Mouse (Mus musculus) CH12.LX (cell line): ENCODE results near the gene Taf1c. TPM values are rescaled to one million over a fixed set of nuclear protein-coding genes. Genes with fewer than 3 reads are reported as not detected.

ENCODE experiments used
- DNase-seq: peaks from one replicate; pipeline ENCODE4 v3.0.0-alpha.2; 2013; ENCODE audit errors: extremely low read depth
- H3K27ac ChIP-seq: 2 replicates; pipeline ENCODE4 v1.5.1; 2012; ENCODE audit warnings: low read depth, mild to moderate bottlenecking, control low read depth, moderate library complexity; ENCODE audit not compliant: insufficient read depth
- H3K27me3 ChIP-seq: replicated peaks from 2 replicates; pipeline ENCODE3; 2012; ENCODE audit warnings: inconsistent platforms
- H3K36me3 ChIP-seq, 2 experiments: replicated peaks in 1 of 2; 2 replicates each; pipeline versions ENCODE3 to v1.6.1; 2012; ENCODE audit warnings: inconsistent platforms in 1 of 2, low read length in 1 of 2, mild to moderate bottlenecking in 1 of 2, mixed read lengths in 1 of 2, moderate library complexity in 1 of 2; ENCODE audit not compliant: control insufficient read depth in 1 of 2, insufficient read depth in 1 of 2
- H3K4me1 ChIP-seq, 2 experiments: 2 replicates each; pipeline ENCODE4 v1.6.1; 2012; ENCODE audit warnings: inconsistent platforms in 1 of 2, moderate library complexity in 1 of 2; ENCODE audit not compliant: insufficient read depth in 2 of 2, control insufficient read depth in 1 of 2
- H3K4me2 ChIP-seq: 2 replicates; pipeline ENCODE4 v1.6.1; 2012; ENCODE audit warnings: low read depth, mild to moderate bottlenecking, control low read depth; ENCODE audit not compliant: poor library complexity, insufficient read depth, severe bottlenecking
- H3K4me3 ChIP-seq, 3 experiments: fragments of 150-350 bp in 1 of 3; sonication (generic) in 1 of 3; replicated peaks in 1 of 3; 2 replicates each; pipeline versions ENCODE3 to v1.5.1; 2011 to 2012; ENCODE audit warnings: low read depth in 2 of 3, low read length in 2 of 3, mild to moderate bottlenecking in 2 of 3, moderate library complexity in 2 of 3, control low read depth in 1 of 3, improper control_type of control experiment in 1 of 3, inconsistent platforms in 1 of 3, mixed read lengths in 1 of 3; ENCODE audit not compliant: poor library complexity in 1 of 3
- H3K79me2 ChIP-seq: replicated peaks from 2 replicates; pipeline ENCODE4 v1.6.1; 2012; ENCODE audit warnings: mild to moderate bottlenecking, moderate library complexity; ENCODE audit not compliant: control insufficient read depth, poor library complexity, insufficient read depth, severe bottlenecking; ENCODE audit errors: extremely low read depth
- H3K9ac ChIP-seq: 2 replicates; pipeline ENCODE4 v1.6.1; 2012; ENCODE audit warnings: low read depth, mild to moderate bottlenecking, control low read depth, moderate library complexity; ENCODE audit not compliant: insufficient read depth
- H3K9me3 ChIP-seq: replicated peaks from 2 replicates; pipeline ENCODE3; 2012; ENCODE audit warnings: low read length, inconsistent platforms, mixed read lengths
- ETS1 ChIP-seq: conservative IDR thresholded peaks from 2 replicates; pipeline ENCODE4 v1.6.1; 2012; ENCODE audit warnings: low read depth, mild to moderate bottlenecking, inconsistent platforms, low read length, improper control_type of control experiment, moderate library complexity
- HCFC1 ChIP-seq: IDR thresholded peaks from 2 replicates; pipeline ENCODE4 v1.6.1; 2012; ENCODE audit warnings: low read depth, mild to moderate bottlenecking, inconsistent platforms, low read length, improper control_type of control experiment
- IRF4 ChIP-seq: IDR thresholded peaks from 2 replicates; pipeline ENCODE4 v1.6.1; 2014; ENCODE audit warnings: low read depth, mild to moderate bottlenecking, inconsistent platforms, low read length, improper control_type of control experiment
- JUN ChIP-seq: IDR thresholded peaks from 2 replicates; pipeline ENCODE4 v1.6.1; 2011; ENCODE audit warnings: low read depth, mild to moderate bottlenecking, low read length, improper control_type of control experiment, moderate library complexity; ENCODE audit not compliant: insufficient read depth
- JUND ChIP-seq: conservative IDR thresholded peaks from 2 replicates; pipeline ENCODE4 v1.6.1; 2011; ENCODE audit warnings: low read depth, low read length, improper control_type of control experiment
- MAX ChIP-seq: IDR thresholded peaks from 2 replicates; pipeline ENCODE4 v1.6.1; 2011; ENCODE audit warnings: low read length, improper control_type of control experiment
- MAZ ChIP-seq: IDR thresholded peaks from 2 replicates; pipeline ENCODE4 v1.6.1; 2012; ENCODE audit warnings: low read depth, mild to moderate bottlenecking, inconsistent platforms, low read length, improper control_type of control experiment, moderate library complexity
- NELFE ChIP-seq: IDR thresholded peaks from 2 replicates; pipeline ENCODE4 v1.6.1; 2011; ENCODE audit warnings: low read depth, low read length, improper control_type of control experiment
- NRF1 ChIP-seq: IDR thresholded peaks from 2 replicates; pipeline ENCODE4 v1.6.1; 2014; ENCODE audit warnings: low read depth, mild to moderate bottlenecking, inconsistent platforms, low read length, improper control_type of control experiment, moderate library complexity
- POLR2A ChIP-seq: IDR thresholded peaks from 2 replicates; pipeline ENCODE4 v1.6.1; 2011; ENCODE audit warnings: low read depth, mild to moderate bottlenecking, improper control_type of control experiment, low read length
- SMC3 ChIP-seq: IDR thresholded peaks from 2 replicates; pipeline ENCODE4 v1.6.1; 2011; ENCODE audit warnings: low read depth, low read length, improper control_type of control experiment
- TCF12 ChIP-seq: IDR thresholded peaks from 2 replicates; pipeline ENCODE4 v1.6.1; 2014; ENCODE audit warnings: low read depth, mild to moderate bottlenecking, inconsistent platforms, low read length, improper control_type of control experiment
- UBTF ChIP-seq: IDR thresholded peaks from 2 replicates; pipeline ENCODE4 v1.6.1; 2012; ENCODE audit warnings: low read depth, mild to moderate bottlenecking, inconsistent platforms, low read length, improper control_type of control experiment, moderate library complexity
- ZNF384 ChIP-seq: IDR thresholded peaks from 2 replicates; pipeline ENCODE4 v1.6.1; 2012; ENCODE audit warnings: low read depth, low read length, improper control_type of control experiment, inconsistent platforms
- dilution Hi-C: fragments of 300-500 bp; cut with MboI; formaldehyde crosslinking; loops from 2 replicates; pipeline ENCODE4 v1.14.3; 2020; ENCODE audit warnings: low sequenced_read_pairs; ENCODE audit not compliant: extremely low pct_unique_long_range_greater_than_20kb, extremely low pct_ligation_motif_present
- in situ Hi-C: fragments of 300-500 bp; cut with MboI; formaldehyde crosslinking; loops from 3 replicates; pipeline ENCODE4 v1.14.3; 2019; ENCODE audit warnings: low sequenced_read_pairs, low pct_ligation_motif_present, low pct_unique_long_range_greater_than_20kb, mixed read lengths
- polyA plus RNA-seq: library from polyadenylated mRNA; unstranded; fragments of >175 nt; gene quantifications from 2 replicates; pipeline ENCODE4 v1.2.1, GENCODE M21; 2012; ENCODE audit warnings: low read depth; ENCODE audit not compliant: insufficient read length
- total RNA-seq, 2 experiments: library from RNA; depleted of rRNA; stranded (reverse); fragments of 300-350 nt in 1 of 2; fragments of >200 nt in 1 of 2; gene quantifications; 2 replicates each; pipeline ENCODE4 v1.2.3; 2012 to 2014

Taf1c gene
- total and polyA plus RNA-seq, 3 experiments, result 11.0 to 14.9 (median 12.1) TPM

DNA sequence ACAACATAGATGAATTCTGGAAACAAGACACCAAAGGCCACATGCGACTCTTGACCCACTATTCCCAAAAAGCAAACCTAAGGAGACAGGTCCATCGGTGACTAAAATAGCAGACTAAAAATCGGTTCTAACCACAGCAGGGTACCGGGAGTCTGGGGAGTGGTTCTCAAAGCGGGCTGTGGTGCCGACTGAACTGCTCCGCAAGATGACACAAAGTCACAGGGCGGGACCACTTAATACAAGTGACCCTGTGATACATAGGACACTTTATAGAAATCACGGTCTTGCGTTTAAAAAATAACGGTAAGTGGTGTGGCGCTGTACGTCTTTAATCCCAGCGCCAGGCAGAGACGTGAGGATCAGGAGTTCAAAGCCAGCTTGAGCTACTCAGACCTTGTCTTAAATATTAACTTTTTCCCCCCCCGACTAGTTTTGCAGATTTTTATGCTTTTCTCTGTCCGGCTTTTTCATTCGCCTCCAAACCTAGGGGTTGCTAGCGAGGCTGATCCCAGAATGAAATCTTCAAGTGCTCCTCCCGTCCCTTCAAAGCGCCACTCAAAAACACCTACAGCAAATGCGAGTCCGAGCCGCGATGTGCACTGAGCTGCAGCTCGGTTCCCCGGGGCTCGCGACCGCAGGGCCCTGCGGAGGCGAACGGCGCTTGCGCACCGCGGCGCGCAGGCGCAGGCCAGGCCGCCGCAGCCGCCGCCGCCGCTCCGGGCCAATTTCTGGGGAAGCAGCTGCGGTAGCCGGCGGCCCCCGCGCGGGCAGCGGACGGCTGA, 47.0 kb downstream of the Taf1c start:
- in situ Hi-C loops, result loop anchor here (5.0 kb wide), 1 partner anchor 44 kb away; no protein-coding TSS in a partner anchor
- TF ChIP-seq NELFE (no peak), UBTF (peak; percentile 76; the same call in 1 of the 2 replicates), JUN (no peak), SMC3 (no peak), POLR2A (no peak), JUND (no peak), TCF12 (peak; percentile 43), IRF4 (no peak), ETS1 (no peak), HCFC1 (no peak), NRF1 (peak; percentile 98), MAX (0 out of 2 replicates have a peak, but pooled peaks have one; percentile 1)
- Histone ChIP-seq H3K4me3 (peak overlapping the region; percentile 76 to 96 (median 91)), H3K4me2 (peak overlapping the region; percentile 95), H3K79me2 (peaks cover 50% of the 10 kb centered on the region), H3K9me3 (no peaks in the 10 kb centered on the region), H3K9ac (peak overlapping the region; percentile 99), H3K27ac (peak overlapping the region; percentile 70), H3K36me3 (peaks cover 9 to 44% of the 10 kb centered on the region in 2 experiments), H3K4me1 (peaks cover 3 to 43% of the 10 kb centered on the region in 2 experiments; a peak in 3 of 4 replicates), H3K27me3 (no peaks in the 10 kb centered on the region)
- dilution Hi-C loops, result no loop called here
- peak; percentile 70 for DNase-seq

DNA sequence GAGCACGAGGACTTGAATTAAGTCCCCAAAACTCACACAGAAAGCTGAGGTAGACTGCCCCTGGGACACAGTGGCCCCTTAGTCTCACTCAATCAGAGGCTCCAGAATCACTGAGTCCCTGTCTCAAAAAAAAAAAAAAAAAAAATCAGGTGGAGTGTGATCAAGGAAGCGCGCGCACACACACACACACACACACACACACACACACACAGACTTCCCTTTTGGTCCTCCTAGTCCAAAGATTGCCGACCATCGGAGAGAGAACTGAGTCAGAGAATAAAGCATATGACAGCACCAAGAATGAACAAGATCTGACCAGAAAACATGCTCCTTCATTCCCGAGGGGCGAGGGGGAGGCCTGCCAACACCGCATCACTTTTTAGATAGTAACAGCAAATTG, 47.9 kb downstream of the Taf1c start:
- H3K36me3 ChIP-seq, result peaks cover 4 to 39% of the 10 kb centered on the region in 2 experiments
- in situ Hi-C loops (loop anchor here (5.0 kb wide), 1 partner anchor 45 kb away; no protein-coding TSS in a partner anchor), dilution Hi-C loops (no loop called here)
- no peaks in the 10 kb centered on the region for H3K27me3 ChIP-seq
- H3K4me2 ChIP-seq, result peak overlapping the region; percentile 95
- peaks cover 58% of the 10 kb centered on the region for H3K79me2 ChIP-seq
- H3K9me3 ChIP-seq, result no peaks in the 10 kb centered on the region
- H3K4me1 ChIP-seq, result peaks cover 3 to 50% of the 10 kb centered on the region in 2 experiments; a peak in 3 of 4 replicates
- H3K27ac ChIP-seq, result no peak overlapping the region
- no peak for DNase-seq
- peak overlapping the region; percentile 99 for H3K9ac ChIP-seq
- TF ChIP-seq ZNF384 (peak; percentile 59), MAZ (no peak)
- TF ChIP-seq, all 38 proteins: peak for 1
- peak overlapping the region; percentile 76 to 96 (median 91) for H3K4me3 ChIP-seq
